Mouse (Mus musculus) olfactory bulb, adult 2 months (tissue): ENCODE measurements around the gene Pip4k2c.

Source experiments
- CTCF ChIP-seq: fragments of 200-500 bp; IDR thresholded peaks from 2 replicates; pipeline ENCODE4 v1.5.1; 2012; ENCODE audit warnings: low read depth, mild to moderate bottlenecking, low read length, moderate library complexity; ENCODE audit not compliant: insufficient read depth
- POLR2A ChIP-seq: fragments of 200-500 bp; IDR thresholded peaks from 2 replicates; pipeline ENCODE4 v1.6.1; 2012; ENCODE audit warnings: mild to moderate bottlenecking, low read depth, low read length, moderate library complexity; ENCODE audit not compliant: insufficient read depth

DNA sequence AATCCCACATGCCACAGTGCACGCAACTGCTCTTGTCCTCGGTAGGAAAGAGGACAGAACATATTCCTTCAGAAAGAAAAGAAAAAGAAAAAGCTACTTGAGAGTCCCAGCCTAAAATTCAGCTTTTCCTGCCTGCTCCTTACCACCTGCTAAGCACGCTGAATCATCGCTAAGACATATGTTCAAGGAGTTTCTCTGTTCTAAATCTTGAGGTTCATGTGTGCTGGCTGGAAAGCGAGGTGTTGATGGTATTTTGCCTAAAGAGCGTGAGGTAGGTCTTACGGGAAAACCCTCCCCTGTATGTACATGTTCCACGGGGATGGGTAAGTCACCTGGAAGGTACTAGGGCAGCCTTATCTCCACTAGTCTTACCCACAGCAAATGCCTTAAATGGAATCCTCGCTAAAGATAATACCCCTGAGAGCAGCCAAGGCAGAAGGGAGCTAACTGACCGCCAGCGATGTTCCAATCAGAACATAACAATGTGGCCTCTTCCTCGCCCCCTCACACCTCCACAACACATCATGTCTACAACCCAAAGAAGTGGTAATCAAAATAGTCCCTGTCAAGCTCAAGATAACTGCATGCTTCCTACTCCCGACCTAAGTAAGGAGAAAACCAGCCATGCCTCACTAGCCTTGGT, 1.3 kb downstream of the Pip4k2c start:
- TF ChIP-seq CTCF, result no peak
- no peak for TF ChIP-seq POLR2A
